Mouse (Mus musculus) E14TG2a.4 (cell line): Measurements from ENCODE around the gene Dnah10.

ENCODE experiments used
- CTCF ChIP-seq: conservative IDR thresholded peaks from 2 replicates; pipeline ENCODE4 v1.5.1; 2014; ENCODE audit warnings: low read length
- POU5F1 ChIP-seq: IDR thresholded peaks from 2 replicates; pipeline ENCODE4 v1.6.1; 2014; ENCODE audit warnings: low read length, borderline replicate concordance

DNA sequence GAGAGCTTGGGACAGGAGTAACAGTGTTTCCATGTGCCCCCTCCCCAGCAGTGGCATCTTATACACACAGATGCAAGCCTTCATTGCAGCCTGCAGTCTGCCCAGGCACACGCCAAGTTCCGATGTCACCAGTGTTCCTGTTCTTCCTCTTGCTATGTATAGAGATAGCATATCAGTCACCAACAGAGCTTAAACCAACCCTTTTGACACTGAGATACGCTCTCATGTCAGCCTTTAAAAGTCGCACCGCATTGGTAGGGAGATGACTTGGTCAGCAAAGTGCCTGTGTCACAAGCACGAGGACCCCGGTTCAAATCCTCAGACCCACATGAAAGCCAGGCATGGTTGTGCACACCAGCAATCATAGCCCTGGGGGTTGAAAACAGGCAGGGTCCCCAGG, 55.0 kb downstream of the Dnah10 start:
- no peak for TF ChIP-seq CTCF
- no peak for TF ChIP-seq POU5F1
